Mouse (Mus musculus) kidney, postnatal 0 days (tissue): ENCODE data around the gene Efna4. TPM values are rescaled to one million over a fixed set of nuclear protein-coding genes. Genes with fewer than 3 reads are reported as not detected.
A peak's percentile ranks its signal among the peaks of the same experiment; 100 is the strongest.

Source experiments
- ATAC-seq: fragments of 200-750 bp; cut with Nextera tagmentation; replicated peaks from 2 replicates; pipeline ENCODE4 v1.8.0; 2017; ENCODE audit warnings: low read depth, moderate number of reproducible peaks, moderate TSS enrichment, moderate library complexity; ENCODE audit not compliant: low FRiP score
- DNase-seq: peaks from one replicate; pipeline ENCODE4 v3.0.0-alpha.2; 2016; ENCODE audit warnings: low spot score
- H3K27ac ChIP-seq: fragments of 300-500 bp; sonication (generic); 2 replicates; pipeline ENCODE4 v1.5.1; 2014; ENCODE audit warnings: mild to moderate bottlenecking
- H3K27me3 ChIP-seq: fragments of 300-500 bp; sonication (generic); 2 replicates; pipeline ENCODE4 v1.6.1; 2014; ENCODE audit warnings: low read length, mixed read lengths; ENCODE audit not compliant: insufficient read depth
- H3K36me3 ChIP-seq: fragments of 300-500 bp; sonication (generic); 2 replicates; pipeline ENCODE4 v1.6.1; 2014; ENCODE audit warnings: low read length, mixed read lengths; ENCODE audit not compliant: insufficient read depth
- H3K4me1 ChIP-seq: fragments of 300-500 bp; sonication (generic); replicated peaks from 2 replicates; pipeline ENCODE4 v1.6.1; 2014; ENCODE audit warnings: antibody characterized with exemption, low read length, mixed read lengths; ENCODE audit not compliant: insufficient read depth
- H3K4me2 ChIP-seq: fragments of 300-500 bp; sonication (generic); 2 replicates; pipeline ENCODE4 v1.6.1; 2014; ENCODE audit warnings: mild to moderate bottlenecking, low read length, moderate library complexity, mixed read lengths
- H3K4me3 ChIP-seq: fragments of 300-500 bp; sonication (generic); replicated peaks from 2 replicates; pipeline ENCODE4 v1.5.1; 2014; ENCODE audit warnings: low read depth, low read length
- H3K9ac ChIP-seq: fragments of 300-500 bp; sonication (generic); 2 replicates; pipeline ENCODE4 v1.6.1; 2014; ENCODE audit warnings: low read depth, low read length
- H3K9me3 ChIP-seq: fragments of 300-500 bp; sonication (generic); replicated peaks from 2 replicates; pipeline ENCODE4 v1.6.1; 2016; ENCODE audit warnings: low read length, inconsistent platforms, mixed read lengths
- CTCF ChIP-seq: IDR thresholded peaks from 2 replicates; pipeline ENCODE4 v1.5.1; 2016; ENCODE audit warnings: antibody characterized with exemption, low read depth, mild to moderate bottlenecking, moderate library complexity
- WGBS: fragments of 180-500 bp; shearing (Covaris S2); extraction: QIAGEN DNeasy Blood & Tissue Kit; methylation state at CpG from one replicate; pipeline ENCODE4 v1.1.7; 2014; 5-methylcytosine and 5-hydroxymethylcytosine counted together
- polyA plus RNA-seq: library from polyadenylated mRNA; unstranded; fragments of >200 nt; fragmentation: Nextera tagmentation; extraction: Ambion mirVana; gene quantifications from 2 replicates; pipeline ENCODE4 v1.2.1, GENCODE M21; 2015

Gene Efna4
- polyA plus RNA-seq, 1 experiment from 2014 or later: 24.4 TPM

DNA sequence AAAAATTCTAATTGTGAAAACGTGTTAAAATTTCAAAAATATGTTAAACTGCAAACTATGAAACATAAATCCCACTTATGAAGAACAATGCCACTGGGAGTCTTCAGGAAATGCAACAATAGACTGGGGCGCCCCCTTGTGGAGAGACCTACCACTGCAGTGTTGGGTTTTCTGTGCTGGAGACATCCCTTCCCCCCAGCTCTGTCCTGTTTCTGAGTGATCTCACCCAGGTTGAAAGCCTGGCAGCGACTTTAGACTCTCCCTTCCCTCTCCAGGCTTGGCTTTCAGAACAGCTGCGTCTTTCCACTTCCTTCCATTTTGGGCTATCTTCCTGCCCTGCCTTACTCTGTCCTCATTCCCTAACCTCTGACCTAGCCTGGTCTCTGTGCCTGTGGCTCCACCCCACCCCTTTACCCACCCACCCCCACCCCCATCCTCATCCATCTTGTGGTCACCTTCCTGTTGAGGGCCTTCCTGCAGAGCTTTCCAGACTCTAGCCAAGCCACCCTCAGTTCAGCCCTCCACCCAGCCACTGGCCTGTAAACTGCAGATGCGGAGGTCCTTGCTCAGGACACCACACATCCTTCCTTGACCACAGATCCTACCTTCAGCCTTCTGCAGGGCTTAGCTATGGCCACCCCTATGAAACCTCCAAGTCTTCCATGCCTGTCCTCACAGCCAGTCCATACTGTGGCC lies 17.1 kb upstream of the Efna4 start:
- DNase-seq: peak; percentile 92
- Histone ChIP-seq H3K4me2 (no peak overlapping the region; the same call in 1 of the 2 replicates), H3K9me3 (no peaks in the 10 kb centered on the region), H3K27me3 (no peaks in the 10 kb centered on the region), H3K4me1 (0 out of 2 replicates have a peak, but pooled peaks cover 6% of the 10 kb centered on the region), H3K4me3 (no peak overlapping the region), H3K36me3 (no peaks in the 10 kb centered on the region), H3K27ac (peak overlapping the region; percentile 77), H3K9ac (no peak overlapping the region)
- TF ChIP-seq CTCF: peak; percentile 95
- ATAC-seq: peak; percentile 70
- 14% methylated on average over 5 of the region's 5 CpGs for WGBS

DNA sequence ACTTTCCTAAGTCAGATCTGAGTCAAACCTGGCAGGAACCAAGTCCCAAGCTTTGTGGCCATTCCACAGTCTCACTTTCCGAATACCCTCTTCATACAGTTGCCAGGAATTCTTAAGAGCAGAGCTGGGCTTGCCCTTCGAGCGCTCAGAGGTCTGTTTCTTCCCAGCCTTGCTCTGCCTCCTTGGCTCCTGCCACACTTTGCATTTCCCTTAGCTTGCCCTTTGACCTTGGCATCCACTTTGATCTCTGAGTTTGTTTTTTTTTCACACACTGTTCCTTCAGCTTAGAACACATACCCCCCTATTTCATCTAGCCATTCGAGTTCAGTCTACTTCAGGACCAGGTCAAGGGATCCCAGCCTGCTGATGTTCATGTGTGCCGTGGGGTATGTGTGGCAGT lies 13.4 kb upstream of the Efna4 start:
- H3K9me3 ChIP-seq: no peaks in the 10 kb centered on the region
- WGBS: 54% methylated on average over 5 of the region's 5 CpGs
- ATAC-seq (no peak), DNase-seq (no peak)
- H3K4me2 ChIP-seq: no peak overlapping the region
- H3K9ac ChIP-seq: no peak overlapping the region
- H3K4me3 ChIP-seq: no peak overlapping the region
- TF ChIP-seq CTCF: no peak
- H3K27me3 ChIP-seq: no peaks in the 10 kb centered on the region
- peaks cover 6% of the 10 kb centered on the region; the same call in 1 of the 2 replicates for H3K4me1 ChIP-seq
- no peak overlapping the region for H3K27ac ChIP-seq
- no peaks in the 10 kb centered on the region for H3K36me3 ChIP-seq

DNA sequence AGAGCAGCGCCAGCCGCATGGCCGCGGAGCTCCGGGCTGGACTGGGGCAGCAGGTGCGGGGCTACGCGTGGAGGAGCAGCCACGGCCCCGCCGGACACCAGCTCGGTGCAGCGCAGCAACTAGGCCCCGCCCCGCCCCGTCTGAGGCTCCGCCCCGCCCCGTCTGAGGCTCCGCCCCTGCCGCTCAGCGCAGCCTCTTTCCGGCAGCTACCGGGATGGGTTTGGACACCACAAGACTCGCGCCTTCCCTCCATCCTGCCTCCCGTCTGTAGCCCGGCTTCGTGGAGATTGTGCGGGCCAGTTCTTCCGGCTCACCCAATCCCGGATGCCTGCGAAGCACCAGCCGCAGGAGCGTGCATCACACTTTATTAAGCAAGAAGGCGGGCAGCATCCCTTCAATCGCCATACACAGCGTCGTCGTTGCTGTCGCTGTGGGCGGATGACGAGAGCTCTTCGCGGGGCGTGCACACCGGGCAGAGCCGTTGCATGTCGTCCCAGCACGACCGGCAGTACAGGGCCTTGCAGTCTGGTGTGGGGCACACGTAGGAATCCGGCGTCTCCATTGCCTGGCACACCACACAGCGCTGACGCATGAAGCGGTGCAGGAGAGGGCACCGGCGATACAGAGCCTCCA lies 12.2 kb upstream of the Efna4 start, which contains the start of gene Adam15:
Gene Adam15 (minus strand): TSS at position 128 of the 633 bp plus-strand sequence.
- 1% methylated on average over 59 of the region's 59 CpGs for WGBS

DNA sequence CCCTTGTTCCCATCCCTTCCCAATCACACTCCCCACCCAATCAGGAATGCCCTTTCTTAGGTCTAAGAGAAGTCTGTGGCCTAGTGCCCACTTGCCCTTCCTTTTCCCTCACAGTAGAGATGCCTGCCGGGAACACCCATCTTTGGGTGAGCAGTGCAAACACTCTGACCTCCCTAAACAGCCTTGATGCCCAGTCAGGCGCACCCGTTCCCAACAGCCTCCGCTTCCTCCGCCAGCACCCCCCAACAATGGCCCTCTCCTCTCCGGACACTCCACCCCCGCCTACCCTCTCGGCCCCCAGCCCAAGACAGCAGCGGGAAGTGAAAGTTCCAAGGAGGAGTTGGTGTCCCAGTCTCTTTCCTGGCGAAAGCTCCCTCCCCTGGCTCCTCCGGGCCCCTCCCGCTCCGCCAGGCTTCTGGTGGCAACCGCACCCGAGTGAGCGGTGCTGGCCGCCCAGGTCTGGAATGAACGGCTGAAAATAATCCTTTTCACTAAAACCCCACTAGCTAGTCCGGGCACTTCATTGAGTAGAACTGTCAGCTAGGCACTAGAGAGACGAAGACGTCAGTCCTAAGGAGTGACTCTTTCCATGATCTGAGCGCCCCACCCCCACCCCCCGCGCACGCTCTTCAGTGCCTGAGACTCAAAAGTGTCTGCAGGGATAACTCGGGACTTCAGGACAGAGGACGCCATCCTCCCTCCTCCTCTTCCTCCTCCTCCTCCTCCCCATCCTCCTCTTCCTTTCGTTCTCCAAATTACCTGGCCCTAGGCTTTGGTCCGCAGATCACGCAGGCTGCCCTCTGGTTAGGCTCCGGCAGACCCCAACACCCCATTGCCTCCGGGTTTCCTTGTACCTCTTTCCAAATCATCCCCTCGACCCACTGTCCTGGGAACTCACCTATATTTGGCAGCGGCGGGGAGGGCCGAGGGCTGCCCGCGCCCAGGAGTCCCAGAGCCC lies 11.4 kb upstream of the Efna4 start:
- DNase-seq (peak; percentile 50), ATAC-seq (peak; percentile 47)
- H3K9ac ChIP-seq: peak overlapping the region; percentile 61
- WGBS: 1% methylated on average over 38 of the region's 38 CpGs
- TF ChIP-seq CTCF: no peak
- H3K27ac ChIP-seq: peak overlapping the region; percentile 75
- peak overlapping the region; percentile 97 for H3K4me2 ChIP-seq
- H3K4me1 ChIP-seq: peaks cover 6% of the 10 kb centered on the region; the same call in 1 of the 2 replicates
- H3K27me3 ChIP-seq: no peaks in the 10 kb centered on the region
- H3K36me3 ChIP-seq: peaks cover 8% of the 10 kb centered on the region
- peak overlapping the region; percentile 75 for H3K4me3 ChIP-seq
- H3K9me3 ChIP-seq: no peaks in the 10 kb centered on the region

More for the DNA sequence above, 12.2 kb upstream of the Efna4 start, which contains the start of gene Adam15:
- Histone ChIP-seq H3K36me3 (0 out of 2 replicates have a peak, but pooled peaks cover 5% of the 10 kb centered on the region), H3K4me1 (peaks cover 6% of the 10 kb centered on the region; the same call in 1 of the 2 replicates), H3K27me3 (no peaks in the 10 kb centered on the region), H3K27ac (peak within 1 kb of the TSS; percentile 75), H3K9me3 (no peaks in the 10 kb centered on the region), H3K4me2 (peak within 1 kb of the TSS; percentile 97), H3K9ac (peak within 1 kb of the TSS; percentile 61), H3K4me3 (peak within 1 kb of the TSS; percentile 75)
- DNase-seq (peak; percentile 90), ATAC-seq (peak; percentile 88)
- TF ChIP-seq CTCF: peak; percentile 3; the same call in 1 of the 2 replicates

DNA sequence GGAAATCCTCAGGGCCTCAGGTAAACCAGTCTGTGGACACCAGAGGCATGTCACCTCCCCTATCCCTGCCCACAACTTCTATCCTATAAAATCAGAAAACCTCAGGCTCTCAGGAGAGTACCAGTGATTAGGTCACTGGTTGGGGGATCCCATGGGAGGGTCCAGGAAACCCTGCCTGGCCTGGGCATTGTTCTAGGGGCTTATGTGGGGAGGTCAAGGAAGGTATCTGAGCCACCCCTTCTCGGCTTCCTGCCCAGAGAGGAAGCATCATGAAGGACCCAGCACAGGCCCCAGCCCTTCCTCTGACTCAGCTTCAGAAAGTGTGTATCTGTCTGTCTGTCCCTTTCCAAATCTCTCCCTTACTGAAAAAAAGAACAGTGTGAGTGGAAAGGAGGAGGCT lies 10.1 kb upstream of the Efna4 start:
- H3K27ac ChIP-seq: no peak overlapping the region
- H3K9ac ChIP-seq: no peak overlapping the region
- no peaks in the 10 kb centered on the region for H3K27me3 ChIP-seq
- H3K4me3 ChIP-seq: no peak overlapping the region
- no peaks in the 10 kb centered on the region for H3K9me3 ChIP-seq
- H3K4me1 ChIP-seq: peaks cover 6% of the 10 kb centered on the region; the same call in 1 of the 2 replicates
- H3K36me3 ChIP-seq: peaks cover 17% of the 10 kb centered on the region
- TF ChIP-seq CTCF: no peak
- no peak for ATAC-seq
- DNase-seq: no peak
- WGBS: 74% methylated on average over 1 of the region's 1 CpGs
- H3K4me2 ChIP-seq: peak overlapping the region; percentile 97; the same call in 1 of the 2 replicates
